Mouse (Mus musculus) midbrain, embryonic 14.5 days (tissue): ENCODE measurements at regions not wholly inside any gene's neighbourhood (a gene's known extent, or its start where the extent isn't known, plus 50 kb on each side); places are given as distances from the start of the nearest gene placed in this dataset.

Source experiments
- ATAC-seq: fragments of 200-750 bp; cut with Nextera tagmentation; 2 replicates; pipeline ENCODE4 v1.8.0; 2017; ENCODE audit warnings: moderate number of reproducible peaks, moderate library complexity; ENCODE audit not compliant: low FRiP score, low TSS enrichment
- DNase-seq: peaks from one replicate; pipeline ENCODE4 v3.0.0-alpha.2; 2015
- H3K27ac ChIP-seq: fragments of 300-500 bp; sonication (generic); replicated peaks from 2 replicates; pipeline ENCODE4 v1.5.1; 2014; ENCODE audit warnings: mild to moderate bottlenecking, low read depth, low read length, moderate library complexity
- H3K27me3 ChIP-seq: fragments of 300-500 bp; sonication (generic); 2 replicates; pipeline ENCODE4 v1.6.1; 2014; ENCODE audit warnings: low read length, control low read depth, mixed read lengths; ENCODE audit not compliant: control insufficient read depth, insufficient read depth
- H3K36me3 ChIP-seq: fragments of 300-500 bp; sonication (generic); 2 replicates; pipeline ENCODE4 v1.6.1; 2014; ENCODE audit warnings: low read length, control low read depth; ENCODE audit not compliant: control insufficient read depth, insufficient read depth
- H3K4me1 ChIP-seq: fragments of 300-500 bp; sonication (generic); 2 replicates; pipeline ENCODE4 v1.6.1; 2014; ENCODE audit warnings: mild to moderate bottlenecking, antibody characterized with exemption, low read length, control low read depth; ENCODE audit not compliant: control insufficient read depth, insufficient read depth
- H3K4me2 ChIP-seq: fragments of 300-500 bp; sonication (generic); 2 replicates; pipeline ENCODE4 v1.6.1; 2014; ENCODE audit warnings: mild to moderate bottlenecking, low read length, moderate library complexity
- H3K4me3 ChIP-seq: fragments of 300-500 bp; sonication (generic); replicated peaks from 2 replicates; pipeline ENCODE4 v1.5.1; 2014; ENCODE audit warnings: low read depth, low read length
- H3K9ac ChIP-seq: fragments of 300-500 bp; sonication (generic); replicated peaks from 2 replicates; pipeline ENCODE4 v1.6.1; 2014; ENCODE audit warnings: mild to moderate bottlenecking, low read length, moderate library complexity
- H3K9me3 ChIP-seq: fragments of 300-500 bp; sonication (generic); 2 replicates; pipeline ENCODE4 v1.6.1; 2016; ENCODE audit warnings: low read length, control low read depth, mixed read lengths; ENCODE audit not compliant: control insufficient read depth
- WGBS: fragments of 180-500 bp; shearing (Covaris S2); extraction: QIAGEN DNeasy Blood & Tissue Kit; methylation state at CpG from one replicate; pipeline ENCODE4 v1.1.7; 2014; 5-methylcytosine and 5-hydroxymethylcytosine counted together

DNA sequence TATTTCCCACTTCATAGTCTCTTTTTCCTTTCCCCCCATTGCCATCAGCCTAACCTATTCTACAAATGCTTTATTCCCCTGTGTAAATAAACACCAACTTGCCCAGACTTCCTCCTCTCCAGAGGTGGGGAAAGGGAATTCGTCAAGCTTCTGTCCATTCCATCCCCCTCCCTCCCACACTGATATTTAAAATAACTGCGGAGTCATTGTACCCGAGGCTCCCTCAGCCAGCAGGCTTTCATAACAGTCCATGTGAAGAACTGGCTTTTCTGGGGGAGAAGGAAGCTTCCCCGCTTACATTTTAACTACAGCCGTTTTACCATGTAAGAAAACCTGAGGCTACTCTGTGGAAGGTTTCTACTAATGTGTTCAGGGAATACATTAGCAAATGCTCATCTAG, 193.1 kb upstream of the Cnksr2 start:
- Histone ChIP-seq H3K9ac (no peak overlapping the region), H3K4me1 (no peaks in the 10 kb centered on the region), H3K4me3 (no peak overlapping the region), H3K4me2 (no peak overlapping the region), H3K36me3 (no peaks in the 10 kb centered on the region), H3K27ac (no peak overlapping the region), H3K27me3 (no peaks in the 10 kb centered on the region), H3K9me3 (no peaks in the 10 kb centered on the region)
- ATAC-seq (no peak), DNase-seq (peak; percentile 15)
- 42% methylated on average over 5 of the region's 5 CpGs for WGBS

DNA sequence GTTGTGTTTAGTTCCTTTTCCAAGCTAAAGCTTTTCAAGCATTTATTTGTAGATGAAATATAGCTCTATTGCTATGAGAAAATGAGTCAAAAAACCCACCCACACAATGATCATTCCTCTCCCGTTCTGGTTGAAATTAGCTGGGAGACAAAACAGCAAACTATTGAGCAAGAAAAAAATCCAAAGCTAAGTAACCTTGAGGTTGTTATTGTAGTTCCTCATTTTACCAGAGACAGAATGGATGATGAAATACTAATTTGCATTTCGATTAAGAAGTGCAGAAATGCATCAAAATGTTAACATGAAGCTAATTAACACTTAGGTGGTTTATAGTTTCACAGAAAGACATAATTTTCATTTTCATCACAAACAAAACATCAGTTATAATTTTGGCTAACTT, 166.1 kb upstream of the Cnksr2 start:
- WGBS: 79% methylated on average over 2 of the region's 2 CpGs
- Histone ChIP-seq H3K9ac (no peak overlapping the region), H3K36me3 (no peaks in the 10 kb centered on the region), H3K27me3 (no peaks in the 10 kb centered on the region), H3K9me3 (no peaks in the 10 kb centered on the region), H3K4me1 (no peaks in the 10 kb centered on the region), H3K4me2 (no peak overlapping the region), H3K4me3 (no peak overlapping the region), H3K27ac (no peak overlapping the region)
- ATAC-seq (no peak), DNase-seq (no peak)

DNA sequence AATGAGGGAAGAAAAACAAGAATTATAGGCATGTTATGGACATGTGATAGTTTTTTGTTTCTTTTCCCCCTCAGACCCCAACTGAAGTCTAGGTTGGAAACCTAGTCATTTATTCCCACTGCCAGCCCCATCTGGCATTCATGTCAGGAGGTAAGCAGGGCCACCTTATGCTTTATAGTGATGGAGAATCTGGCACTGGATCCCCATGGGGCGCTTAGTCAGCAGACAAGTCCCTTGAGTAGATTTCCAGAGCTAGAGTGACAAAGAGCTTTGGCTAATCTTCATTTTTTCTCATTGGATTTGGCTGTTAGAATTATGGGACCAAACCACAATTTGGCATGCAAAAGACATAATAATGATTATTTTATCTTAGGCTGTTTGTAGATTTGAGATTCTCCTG, 152.4 kb upstream of the Cnksr2 start:
- no peak overlapping the region for H3K27ac ChIP-seq
- no peaks in the 10 kb centered on the region for H3K36me3 ChIP-seq
- 78% methylated on average over 1 of the region's 1 CpGs for WGBS
- H3K4me1 ChIP-seq: no peaks in the 10 kb centered on the region
- DNase-seq (peak; percentile 0), ATAC-seq (no peak)
- H3K9ac ChIP-seq: no peak overlapping the region
- no peaks in the 10 kb centered on the region for H3K9me3 ChIP-seq
- no peak overlapping the region for H3K4me2 ChIP-seq
- no peak overlapping the region for H3K4me3 ChIP-seq
- no peaks in the 10 kb centered on the region for H3K27me3 ChIP-seq

DNA sequence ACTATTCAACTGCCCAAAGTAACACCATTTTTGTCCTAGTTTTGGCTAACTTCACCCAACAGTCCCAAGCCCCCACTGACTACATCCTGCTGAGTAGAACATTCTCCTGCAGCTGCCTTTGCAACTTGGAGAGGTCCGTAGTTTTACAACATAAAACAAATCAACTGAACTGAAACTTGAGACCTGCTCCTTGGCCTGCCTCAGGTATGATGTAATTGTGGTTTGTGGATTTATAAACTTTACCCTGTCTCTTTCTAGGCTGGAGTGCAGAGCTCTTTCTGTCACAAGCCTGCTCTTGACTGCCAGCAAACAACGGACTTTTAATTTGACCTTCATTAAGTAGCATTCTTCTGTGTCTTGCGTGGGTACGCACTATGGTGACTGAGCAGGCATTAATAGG, 138.4 kb upstream of the Cnksr2 start:
- Histone ChIP-seq H3K27me3 (no peaks in the 10 kb centered on the region), H3K27ac (no peak overlapping the region), H3K4me1 (no peaks in the 10 kb centered on the region), H3K4me2 (no peak overlapping the region), H3K9me3 (no peaks in the 10 kb centered on the region), H3K36me3 (no peaks in the 10 kb centered on the region), H3K4me3 (no peak overlapping the region), H3K9ac (no peak overlapping the region)
- DNase-seq: no peak
- no peak for ATAC-seq
- 83% methylated on average over 4 of the region's 4 CpGs for WGBS

DNA sequence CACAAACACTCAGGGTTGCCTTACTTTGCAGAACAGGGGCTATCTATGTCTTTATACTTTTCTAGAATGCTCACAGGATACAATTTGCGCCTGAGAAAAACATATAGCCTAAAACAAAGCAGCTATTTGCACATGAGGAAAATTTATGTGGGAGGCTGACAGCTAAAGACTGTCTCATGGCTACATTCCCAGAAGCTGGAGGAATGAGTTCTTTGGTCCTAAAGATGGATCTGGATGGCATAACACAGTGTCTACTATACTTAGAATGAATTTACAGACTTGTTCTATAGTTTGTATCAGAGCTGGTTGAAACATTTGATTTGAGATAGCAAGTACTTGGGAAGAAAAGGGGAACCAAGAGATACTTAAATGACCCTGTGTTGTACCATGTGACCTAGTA, 137.3 kb upstream of the Cnksr2 start:
- Histone ChIP-seq H3K4me3 (no peak overlapping the region), H3K4me1 (no peaks in the 10 kb centered on the region), H3K9me3 (no peaks in the 10 kb centered on the region), H3K27ac (no peak overlapping the region), H3K27me3 (no peaks in the 10 kb centered on the region), H3K4me2 (no peak overlapping the region), H3K36me3 (no peaks in the 10 kb centered on the region), H3K9ac (no peak overlapping the region)
- no peak for DNase-seq
- ATAC-seq: no peak
- WGBS: 83% methylated on average over 1 of the region's 1 CpGs

DNA sequence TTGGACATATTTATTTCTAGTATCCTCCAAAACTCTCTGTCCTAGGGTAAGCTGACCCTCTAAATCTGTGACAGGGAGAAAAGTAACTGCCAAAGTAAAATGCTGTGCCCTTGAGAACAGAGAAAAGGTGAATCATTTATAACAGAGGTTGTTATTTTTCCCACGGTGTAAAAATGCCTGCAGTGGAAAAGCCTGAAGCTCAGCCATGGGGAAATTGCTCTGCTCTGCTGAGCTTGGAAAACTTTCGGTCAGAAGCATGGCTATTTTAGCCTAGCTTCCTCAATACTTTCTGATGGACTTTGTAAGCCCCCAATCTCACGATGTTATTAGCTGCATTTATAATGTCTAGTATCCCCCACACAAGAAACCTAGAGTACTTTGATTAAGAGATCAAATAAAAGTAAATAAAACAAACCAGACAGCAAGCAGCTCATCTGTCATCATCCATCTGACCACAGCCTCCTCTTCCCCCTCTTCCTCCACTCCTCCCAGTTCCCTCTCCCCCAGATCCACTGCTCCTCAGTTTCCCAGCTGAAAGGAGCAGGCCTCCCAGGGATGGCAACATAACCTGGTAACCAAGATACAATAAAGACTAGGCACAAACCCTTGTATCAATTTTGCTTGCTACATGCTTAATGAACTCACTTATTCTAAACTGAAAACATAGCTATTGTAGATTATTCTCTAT, 92.9 kb upstream of the Cnksr2 start:
- H3K9me3 ChIP-seq: no peaks in the 10 kb centered on the region
- no peak overlapping the region for H3K4me2 ChIP-seq
- ATAC-seq (no peak), DNase-seq (no peak)
- H3K27me3 ChIP-seq: no peaks in the 10 kb centered on the region
- no peaks in the 10 kb centered on the region for H3K4me1 ChIP-seq
- H3K36me3 ChIP-seq: no peaks in the 10 kb centered on the region
- 72% methylated on average over 3 of the region's 3 CpGs for WGBS
- H3K27ac ChIP-seq: no peak overlapping the region
- no peak overlapping the region for H3K9ac ChIP-seq
- no peak overlapping the region for H3K4me3 ChIP-seq

DNA sequence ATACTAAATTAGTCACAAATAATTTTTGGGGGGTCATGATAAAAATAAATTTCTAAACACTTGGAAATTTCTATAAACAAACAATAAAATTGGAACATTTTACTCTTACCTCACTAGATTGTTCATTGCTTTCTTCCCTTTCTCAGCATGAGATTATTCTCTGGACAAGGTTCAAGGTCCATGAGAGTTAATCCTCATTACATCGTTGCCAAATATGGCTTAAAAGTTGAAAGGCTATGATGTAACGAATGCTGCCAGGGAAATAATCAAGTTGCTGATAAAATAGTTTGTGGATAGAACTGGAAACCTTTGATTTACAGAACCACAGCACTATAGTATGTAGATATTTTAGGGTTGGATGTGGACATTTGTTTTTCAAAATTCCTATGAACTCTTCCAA, 90.4 kb upstream of the Cnksr2 start:
- ATAC-seq (no peak), DNase-seq (no peak)
- H3K27me3 ChIP-seq: no peaks in the 10 kb centered on the region
- no peak overlapping the region for H3K9ac ChIP-seq
- H3K27ac ChIP-seq: no peak overlapping the region
- no peak overlapping the region for H3K4me2 ChIP-seq
- 65% methylated on average over 2 of the region's 2 CpGs for WGBS
- no peaks in the 10 kb centered on the region for H3K4me1 ChIP-seq
- no peaks in the 10 kb centered on the region for H3K36me3 ChIP-seq
- no peaks in the 10 kb centered on the region for H3K9me3 ChIP-seq
- no peak overlapping the region for H3K4me3 ChIP-seq
